Mouse (Mus musculus) layer of hippocampus, adult 18-20 months (tissue): Measurements from ENCODE around the gene Itfg1. TPM values are rescaled to one million over a fixed set of nuclear protein-coding genes. Genes with fewer than 3 reads are reported as not detected.
"Not testable (repeated sequence)": the region's sequence is repeated elsewhere in the genome, so short reads cannot be mapped to it uniquely, and the experiment has no call there.

Experiments used
- DNase-seq, 2 experiments: peaks; one replicate each; pipeline ENCODE4 v3.0.0; 2022; ENCODE audit warnings: low spot score in 2 of 2
- long read RNA-seq: library from polyadenylated mRNA; stranded (forward); transcript quantifications from one replicate; pipeline ENCODE4 v2.0.0, GENCODE M21; 2021
- total RNA-seq, 2 experiments: library from RNA; stranded (reverse); gene quantifications; 2 replicates each; pipeline ENCODE4 v1.2.3; 2021

Itfg1 gene
- total RNA-seq, result 100 to 1,000 TPM; 160 to 162 TPM
- long read RNA-seq, transcript Itfg1-201 (18 exons, 3,306 nt), result major isoform, 303 of 324 reads
- long read RNA-seq, partial matches to known transcripts, result 8 of 324 reads
- long read RNA-seq, other reads (novel, unspliced or antisense), result 13 of 324 reads

GRCm38 (mm10) chr8:85840657-85841488, at the start of gene Itfg1, which contains the start of gene Phkb:
Gene Itfg1 (minus strand): TSS chr8:85840921.
Gene Phkb (plus strand): TSS chr8:85840959.
- DNase-seq, result peak; percentile 85 to 92

GRCm38 (mm10) chr8:85884811-85885210, 44.1 kb upstream of the Itfg1 start:
- DNase-seq, result no peak

DNA sequence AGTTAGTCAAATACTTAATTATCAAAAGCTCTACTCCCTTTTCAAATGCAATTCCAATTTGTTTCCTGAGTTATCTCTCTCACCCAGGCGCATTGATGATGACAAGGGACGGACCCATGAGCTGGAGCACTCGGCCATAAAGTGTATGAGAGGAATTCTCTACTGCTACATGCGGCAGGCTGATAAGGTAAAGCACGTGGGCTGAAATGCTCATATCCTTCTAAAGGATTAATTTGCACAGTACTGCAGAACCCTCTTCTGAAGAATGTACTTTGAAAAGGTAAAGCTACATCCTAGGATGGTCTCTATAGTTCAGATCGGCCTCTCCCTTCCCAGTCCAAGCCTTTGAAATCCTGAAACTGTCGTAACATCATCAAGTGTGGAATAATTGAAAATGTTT, 38.9 kb upstream of the Itfg1 start:
- DNase-seq, result no peak

GRCm38 (mm10) chr8:85877976-85878375, 37.3 kb upstream of the Itfg1 start:
- DNase-seq, result no peak

- no peak for DNase-seq
These were observed 30.9 kb upstream of the Itfg1 start for GRCm38 (mm10) chr8:85871660-85872059.

DNA sequence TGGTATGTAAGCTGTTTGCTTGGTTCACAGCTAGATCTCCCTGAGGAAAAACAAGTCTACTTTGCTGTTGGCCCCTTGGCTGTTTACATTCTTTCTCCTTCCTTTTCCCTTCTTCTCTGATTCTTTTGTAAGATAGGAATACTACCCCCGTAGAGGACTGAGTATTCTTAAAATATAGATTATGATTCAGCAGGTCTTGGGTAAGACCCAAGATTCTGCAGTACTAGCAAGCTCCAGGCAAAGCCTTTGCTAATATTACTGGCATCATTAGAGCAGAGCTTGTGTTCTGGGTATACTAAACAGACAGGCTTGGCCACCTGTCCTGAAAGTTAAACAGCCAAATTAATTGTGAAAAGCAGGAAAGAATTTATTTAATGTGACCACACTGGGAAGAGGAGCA, 21.7 kb upstream of the Itfg1 start:
- no peak for DNase-seq

GRCm38 (mm10) chr8:85860612-85861011, 19.9 kb upstream of the Itfg1 start:
- no peak for DNase-seq

GRCm38 (mm10) chr8:85857227-85857896, 16.6 kb upstream of the Itfg1 start:
- DNase-seq, result not testable (repeated sequence)

DNA sequence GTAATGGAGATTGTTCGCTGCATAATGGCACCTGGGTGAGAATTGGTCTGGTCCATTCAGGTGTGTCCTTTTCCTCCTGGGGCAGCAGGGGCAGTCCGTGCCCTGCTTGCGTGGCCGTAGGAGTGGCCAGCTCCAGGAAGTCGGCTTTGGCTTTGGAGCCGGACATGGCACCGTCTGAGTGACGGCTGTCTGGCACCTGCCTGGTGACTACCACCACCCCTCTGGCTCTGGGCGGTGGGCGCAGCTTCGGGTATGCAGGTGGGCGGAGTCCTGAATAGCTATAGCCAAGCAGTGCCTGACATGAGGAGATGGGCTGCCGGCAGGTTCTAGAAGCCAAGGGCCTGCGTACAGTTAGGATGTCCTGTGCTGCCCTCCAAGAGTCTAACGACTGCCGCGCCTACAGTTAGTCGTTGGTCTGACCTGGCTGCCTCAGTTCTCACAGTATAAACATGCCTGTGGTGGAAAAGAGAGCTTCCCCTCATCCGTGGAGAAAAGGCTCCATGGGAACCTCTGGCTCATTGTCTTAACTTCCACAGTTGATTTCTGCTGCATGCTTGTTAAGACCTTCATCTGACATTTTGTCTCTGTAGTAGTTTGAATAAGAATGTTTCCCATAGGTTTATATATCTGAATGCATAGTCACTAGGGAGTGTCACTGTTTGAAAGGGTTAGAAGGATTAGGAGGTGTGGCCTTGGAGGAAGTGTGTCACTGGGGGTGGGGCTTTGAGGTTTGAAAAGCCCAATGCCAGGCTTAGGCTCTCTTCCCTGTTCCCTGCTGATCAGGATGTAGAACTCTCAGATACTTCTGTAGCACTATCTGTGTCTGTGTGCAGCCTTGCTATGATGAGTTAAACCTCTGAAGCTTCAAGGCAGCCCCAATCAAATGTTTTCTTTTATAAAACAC, 13.8 kb upstream of the Itfg1 start:
- no peak for DNase-seq

- no peak for DNase-seq
These were observed 5.2 kb upstream of the Itfg1 start for GRCm38 (mm10) chr8:85845887-85846286.

- DNase-seq, result peak in 1 of 2 experiments; percentile 7
These were observed 721 bp upstream of the Itfg1 start for GRCm38 (mm10) chr8:85841489-85841795.

- no peak for DNase-seq
These were observed 635 bp downstream of the Itfg1 start for GRCm38 (mm10) chr8:85839916-85840656.

DNA sequence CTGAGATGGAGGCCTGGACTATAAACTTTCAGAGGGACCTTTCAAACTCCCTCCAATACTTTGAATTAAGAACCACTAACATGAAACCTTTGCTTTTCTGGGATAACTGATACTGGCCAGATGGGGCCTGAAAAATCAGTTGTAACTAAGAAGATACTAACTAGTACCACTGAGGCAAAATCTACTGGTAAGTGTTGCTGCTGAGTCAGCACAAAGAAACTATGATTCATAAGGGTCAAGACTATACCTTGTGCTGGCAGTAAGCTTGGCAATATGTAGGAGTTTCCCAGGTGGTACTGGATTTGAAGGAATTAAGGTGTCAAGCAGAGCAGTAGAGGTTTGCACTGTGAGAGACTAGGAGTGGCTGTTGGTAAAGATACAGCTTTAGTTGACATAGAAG, 27.1 kb downstream of the Itfg1 start:
- no peak for DNase-seq

DNA sequence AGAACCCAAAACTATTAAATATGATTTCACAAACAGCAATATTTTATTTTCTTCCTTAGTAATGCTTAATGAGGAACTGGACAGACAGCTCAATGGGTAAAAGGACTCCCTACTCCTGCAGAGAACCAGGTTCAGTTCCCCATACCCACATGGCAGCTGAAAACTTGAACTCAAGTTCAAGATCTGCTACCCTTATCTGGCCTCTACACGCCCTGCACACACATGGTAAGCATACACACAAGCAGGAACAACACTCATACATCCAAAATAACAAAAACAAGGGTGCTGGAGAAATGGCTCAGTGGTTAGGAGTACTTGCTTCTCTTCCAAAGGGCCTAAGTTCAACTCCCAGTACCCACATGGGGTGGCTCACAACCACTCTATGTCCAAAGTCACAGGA, 39.3 kb downstream of the Itfg1 start:
- no peak for DNase-seq

DNA sequence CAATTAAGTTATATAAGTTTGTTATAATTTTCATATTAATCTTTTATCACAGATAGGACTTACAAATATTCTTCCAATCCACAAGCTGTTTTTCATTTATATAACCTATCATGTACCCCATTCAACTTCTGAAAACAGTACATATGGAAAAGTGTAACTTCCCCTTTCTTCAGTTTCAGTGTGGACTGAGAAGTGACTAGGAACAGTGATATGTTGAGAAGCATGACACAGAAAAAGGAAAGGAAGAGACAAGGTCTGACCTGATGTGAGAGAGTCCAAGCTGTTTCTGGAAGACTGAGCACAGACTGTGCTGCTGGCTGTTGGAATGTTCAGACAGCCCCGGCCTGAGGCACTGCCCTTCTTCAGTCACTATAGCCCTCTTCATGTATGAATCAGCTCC, 40.6 kb downstream of the Itfg1 start:
- no peak for DNase-seq

GRCm38 (mm10) chr8:85796392-85796791, 44.3 kb downstream of the Itfg1 start:
- DNase-seq, result not testable (repeated sequence)

GRCm38 (mm10) chr8:85788341-85788740, 52.4 kb downstream of the Itfg1 start:
- DNase-seq, result no peak

DNA sequence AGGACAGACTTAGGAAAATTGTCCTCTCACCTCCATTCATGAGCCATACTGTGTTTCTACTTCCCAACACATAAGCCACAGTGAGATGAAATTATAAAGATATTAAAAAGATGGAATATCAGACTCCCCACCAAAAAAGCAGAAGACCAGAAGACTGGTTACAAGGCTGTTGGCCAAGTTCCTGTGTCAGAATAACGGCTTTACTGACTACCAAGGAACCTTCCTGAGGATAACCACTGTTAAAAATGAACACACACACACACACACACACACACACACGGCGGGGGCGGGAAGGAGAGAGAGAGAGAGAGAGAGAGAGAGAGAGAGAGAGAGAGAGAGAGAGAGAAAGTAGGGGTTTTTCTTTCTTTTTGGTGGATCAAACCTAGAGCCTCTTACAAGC, 52.8 kb downstream of the Itfg1 start:
- no peak for DNase-seq

DNA sequence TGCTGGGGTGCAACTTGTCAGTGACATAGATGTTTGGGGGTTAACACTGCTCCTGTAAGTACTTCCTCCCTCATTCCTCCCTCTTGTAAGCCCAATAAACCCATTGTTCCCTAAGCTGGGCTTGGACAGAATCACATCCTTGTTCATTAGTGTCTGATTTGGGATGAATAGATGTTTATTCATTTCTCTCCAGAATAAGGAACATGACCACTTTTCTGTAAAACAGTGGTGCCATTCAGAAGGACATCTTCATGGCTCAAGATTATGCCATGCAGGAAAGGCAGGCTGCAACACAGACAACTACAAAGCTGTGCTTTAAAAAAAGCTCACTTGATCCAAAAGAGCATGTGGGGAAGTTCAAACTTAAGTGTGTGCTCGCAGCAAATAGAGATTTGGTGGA, 55.2 kb downstream of the Itfg1 start:
- DNase-seq, result peak in 1 of 2 experiments; percentile 27

GRCm38 (mm10) chr8:85783871-85784270, 56.9 kb downstream of the Itfg1 start:
- no peak for DNase-seq

DNA sequence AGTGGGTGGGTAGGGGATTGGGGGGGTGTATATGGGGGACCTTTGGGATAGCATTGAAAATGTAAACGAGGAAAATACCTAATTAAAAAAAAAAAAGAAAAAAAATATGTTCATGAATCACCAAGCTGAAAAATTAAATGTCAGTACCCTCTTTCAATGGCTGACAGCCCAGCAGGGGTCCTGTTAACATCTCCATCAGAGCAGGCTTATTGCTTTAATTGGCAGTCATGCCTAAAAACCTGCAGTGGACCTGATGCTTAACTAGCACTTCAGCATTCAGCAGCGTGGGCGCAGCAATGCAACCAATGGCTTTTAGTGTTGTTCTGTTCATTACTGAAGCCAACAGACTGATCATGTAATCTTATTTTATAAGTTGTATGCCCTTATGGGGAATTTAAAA, 60.6 kb downstream of the Itfg1 start:
- peak in 1 of 2 experiments; percentile 12 for DNase-seq
